Mouse (Mus musculus): ENCODE measurements at regions not wholly inside any gene's neighbourhood (a gene's known extent, or its start where the extent isn't known, plus 50 kb on each side); places are given as distances from the start of the nearest gene placed in this dataset.

DNA sequence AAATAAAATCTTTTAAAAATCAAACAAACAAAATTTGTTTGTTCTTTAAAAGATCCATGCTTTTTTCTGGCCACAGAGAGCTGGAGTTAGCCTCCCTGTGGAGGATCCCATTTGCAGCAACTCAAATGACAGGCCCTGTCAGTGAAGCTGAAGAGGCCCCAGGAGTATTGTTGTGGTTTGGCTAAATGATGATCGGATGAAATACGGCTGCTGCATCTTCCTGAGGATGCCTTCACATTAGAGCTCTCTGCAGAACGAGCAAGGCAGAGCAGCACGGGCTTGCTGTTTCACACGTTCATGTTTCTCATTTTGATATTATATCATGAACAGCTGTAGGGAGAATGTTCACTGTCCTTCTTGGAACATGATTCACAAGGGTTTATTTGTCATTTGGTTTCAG, 76.8 kb downstream of the Polr2m start:
- TF ChIP-seq EP300 (optimal IDR thresholded peaks at IDR 0.05) (no peak), CTCF (IDR thresholded peaks at IDR 0.05; ENCODE audit: low read depth) (no peak)

All from stomach, postnatal 0 days (tissue).